Mouse (Mus musculus): ENCODE results near the gene Cplx3.

The Cplx3 gene

GRCm38 (mm10) chr9:57606139-57606851 lies at the start of gene Cplx3:
Gene Cplx3, minus strand, starts transcription at chr9:57606281.
- DNase-seq (ENCODE audit: low spot score in 2 of 2) = peak in 1 of 2 experiments; percentile 31

DNA sequence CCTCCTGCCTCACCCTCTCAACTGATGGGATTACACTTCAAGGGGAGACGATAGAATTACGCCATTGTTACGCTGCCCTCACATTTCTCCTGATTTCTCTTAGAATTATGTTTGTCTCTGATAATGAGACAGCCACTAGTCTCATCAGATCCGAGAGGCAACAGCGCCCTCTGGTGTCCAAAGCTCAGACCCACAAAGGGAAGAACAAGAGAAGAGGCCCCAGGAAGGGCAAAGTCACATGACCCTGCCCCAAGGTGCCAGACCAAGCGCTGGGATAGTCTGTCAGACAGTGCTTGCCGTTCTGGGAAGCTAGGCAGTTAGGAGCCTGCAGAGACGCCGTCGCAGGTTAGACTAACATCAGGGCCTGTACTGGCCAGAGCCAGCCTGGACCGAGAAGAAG lies 49.7 kb upstream of the Cplx3 start:
- peak; percentile 87 to 93 for DNase-seq (ENCODE audit: low spot score in 2 of 2)

- DNase-seq (ENCODE audit: low spot score in 2 of 2) = no peak
Measured at GRCm38 (mm10) chr9:57654966-57655365, 48.9 kb upstream of the Cplx3 start.

GRCm38 (mm10) chr9:57653283-57653682 lies 47.2 kb upstream of the Cplx3 start, which contains the start of gene Csk:
Gene Csk, minus strand, starts transcription at chr9:57653631.
- DNase-seq (ENCODE audit: low spot score in 2 of 2) = no peak

DNA sequence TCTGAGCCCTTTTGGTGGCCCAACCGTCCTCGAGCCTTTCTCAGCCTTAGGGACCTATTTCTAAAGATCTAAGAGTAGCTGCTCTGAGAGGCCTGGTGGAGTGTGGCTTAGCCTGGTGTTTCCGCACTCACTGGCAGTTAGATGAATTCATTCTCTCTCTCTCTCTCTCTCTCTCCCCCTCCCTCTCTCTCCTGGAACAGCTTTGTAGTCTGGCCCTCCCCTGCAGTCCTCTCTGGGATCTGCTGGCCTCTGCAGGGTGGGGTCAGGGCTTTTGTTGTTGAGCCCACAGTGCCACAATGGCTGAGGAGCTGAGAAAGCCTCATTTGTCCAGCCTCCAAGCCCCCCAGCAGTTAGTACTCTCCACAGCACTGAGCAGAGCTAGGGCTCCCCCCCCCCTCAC lies 46.8 kb upstream of the Cplx3 start:
- DNase-seq (ENCODE audit: low spot score in 2 of 2) = no peak

GRCm38 (mm10) chr9:57652351-57652750 lies 46.3 kb upstream of the Cplx3 start:
- DNase-seq (ENCODE audit: low spot score in 2 of 2) = no peak

DNA sequence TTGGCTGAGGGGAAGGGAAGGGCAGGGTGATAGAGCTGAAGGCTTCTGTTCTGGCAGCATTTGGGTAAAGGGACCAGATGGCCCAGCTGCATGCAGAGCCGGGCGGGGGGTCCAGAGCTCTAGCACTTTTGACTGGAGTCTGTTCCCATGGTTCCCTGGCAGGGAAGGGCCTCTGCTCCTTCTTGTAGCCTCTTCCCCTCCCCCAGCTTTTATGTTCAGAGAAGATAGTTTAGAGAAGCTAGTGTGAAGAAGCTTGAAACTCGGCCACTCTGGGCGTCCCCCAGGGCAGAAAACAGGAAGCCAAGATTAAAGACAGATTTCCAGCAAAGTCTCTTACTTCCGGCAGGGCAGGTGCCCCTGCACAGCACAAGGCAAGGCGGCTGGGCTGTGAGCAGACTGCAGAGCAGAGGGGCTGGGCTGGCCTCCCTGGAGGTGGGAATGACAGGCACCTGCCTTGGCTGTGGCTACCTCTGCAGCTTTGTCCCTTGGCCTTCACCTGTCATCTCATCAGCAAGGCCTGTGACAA lies 44.8 kb upstream of the Cplx3 start:
- no peak for DNase-seq (ENCODE audit: low spot score in 2 of 2)

- DNase-seq (ENCODE audit: low spot score in 2 of 2) = no peak
Measured at GRCm38 (mm10) chr9:57650130-57650785, 44.2 kb upstream of the Cplx3 start.

- DNase-seq (ENCODE audit: low spot score in 2 of 2) = no peak
Measured at GRCm38 (mm10) chr9:57647286-57648108, 41.4 kb upstream of the Cplx3 start.

GRCm38 (mm10) chr9:57646551-57647103 lies 40.5 kb upstream of the Cplx3 start:
- DNase-seq (ENCODE audit: low spot score in 2 of 2) = no peak

DNA sequence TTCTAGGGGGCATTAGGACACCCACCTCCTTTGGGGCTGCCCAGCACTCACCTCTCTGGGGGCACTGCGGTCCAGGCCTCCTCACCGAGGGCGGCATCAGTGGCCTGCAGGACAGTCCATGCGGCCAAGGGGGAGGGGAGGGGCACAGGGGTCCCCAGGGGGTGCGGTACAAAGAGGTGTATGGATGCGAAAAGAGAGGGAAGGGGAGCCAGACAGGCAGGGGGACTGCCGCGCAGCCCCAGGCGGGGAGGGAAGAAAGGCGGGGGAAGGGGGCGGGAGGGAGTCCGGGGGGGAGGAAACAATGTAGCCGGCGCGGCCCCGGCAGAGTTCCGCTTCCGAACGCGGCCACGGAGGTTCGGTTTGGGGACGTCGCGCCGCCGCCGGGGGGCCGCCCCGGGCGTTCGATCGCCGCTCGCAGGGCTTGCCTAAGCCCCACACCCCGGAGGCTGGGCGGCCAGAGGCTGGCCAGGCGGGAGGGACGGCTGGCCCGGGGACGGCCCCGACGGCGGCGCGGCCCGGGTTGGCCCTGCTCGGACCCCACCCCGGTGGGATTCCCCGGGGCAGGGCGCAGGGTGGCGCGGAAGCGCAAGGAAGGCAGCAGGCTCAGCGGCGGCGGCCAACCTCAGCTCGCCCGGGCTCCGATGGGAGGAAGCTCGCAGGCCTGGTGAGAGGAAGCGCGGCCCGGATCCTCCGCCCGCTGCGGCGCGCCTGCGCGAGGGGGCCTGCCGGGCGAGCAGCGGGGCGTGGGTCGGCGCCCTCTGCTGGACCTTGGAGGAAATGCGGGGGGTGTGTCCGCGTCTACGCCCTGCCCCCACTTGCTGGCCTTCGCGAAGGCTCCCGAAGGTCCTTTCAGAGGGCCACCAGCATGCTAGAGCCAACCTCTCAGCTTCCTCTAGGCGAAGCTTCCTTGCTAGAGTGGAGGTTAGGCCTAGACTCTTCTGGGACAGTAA lies 39.1 kb upstream of the Cplx3 start:
- peak; percentile 87 to 92 for DNase-seq (ENCODE audit: low spot score in 2 of 2)

DNA sequence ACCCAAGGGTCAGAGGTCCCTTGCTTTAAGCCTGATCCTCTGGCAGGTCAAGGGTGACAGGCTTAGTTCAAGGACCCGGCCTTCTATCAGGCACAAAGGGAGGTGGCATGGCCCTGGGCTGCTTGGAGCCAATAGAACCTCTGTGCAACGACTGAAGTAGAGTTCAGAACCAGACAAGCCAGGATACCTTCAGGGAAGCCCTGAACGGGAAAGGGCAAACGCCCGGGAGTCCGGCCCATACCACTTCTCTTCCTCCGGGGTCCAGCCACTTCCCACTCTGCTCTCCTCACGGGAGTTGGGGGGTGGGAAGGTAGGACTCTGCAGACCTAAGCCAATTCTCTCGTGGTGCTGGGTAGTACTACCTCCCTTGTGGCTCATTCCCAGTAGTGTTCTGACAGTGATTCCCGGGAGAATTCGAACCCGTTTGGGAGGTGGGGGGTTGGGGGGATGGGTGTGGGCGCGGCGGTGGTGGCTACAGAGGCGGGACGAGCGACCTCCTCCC lies 38.4 kb upstream of the Cplx3 start:
- DNase-seq (ENCODE audit: low spot score in 2 of 2) = peak in 1 of 2 experiments; percentile 36

DNA sequence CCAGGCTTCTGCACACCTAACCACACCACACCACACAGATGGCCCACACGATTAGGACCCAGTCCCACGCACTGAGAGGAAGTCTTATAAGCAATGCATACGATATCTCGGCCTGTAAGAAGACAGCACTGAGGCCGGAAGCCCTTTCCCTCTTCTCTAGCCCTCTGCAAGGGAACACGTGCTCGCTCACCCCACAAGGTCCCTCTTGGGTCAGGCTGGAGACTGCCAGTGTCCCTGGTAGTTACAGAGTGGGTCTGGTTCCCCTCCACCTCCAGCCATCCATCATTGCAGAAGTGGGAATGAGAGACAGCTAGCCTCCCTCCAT lies 37.7 kb upstream of the Cplx3 start:
- DNase-seq (ENCODE audit: low spot score in 2 of 2) = no peak

DNA sequence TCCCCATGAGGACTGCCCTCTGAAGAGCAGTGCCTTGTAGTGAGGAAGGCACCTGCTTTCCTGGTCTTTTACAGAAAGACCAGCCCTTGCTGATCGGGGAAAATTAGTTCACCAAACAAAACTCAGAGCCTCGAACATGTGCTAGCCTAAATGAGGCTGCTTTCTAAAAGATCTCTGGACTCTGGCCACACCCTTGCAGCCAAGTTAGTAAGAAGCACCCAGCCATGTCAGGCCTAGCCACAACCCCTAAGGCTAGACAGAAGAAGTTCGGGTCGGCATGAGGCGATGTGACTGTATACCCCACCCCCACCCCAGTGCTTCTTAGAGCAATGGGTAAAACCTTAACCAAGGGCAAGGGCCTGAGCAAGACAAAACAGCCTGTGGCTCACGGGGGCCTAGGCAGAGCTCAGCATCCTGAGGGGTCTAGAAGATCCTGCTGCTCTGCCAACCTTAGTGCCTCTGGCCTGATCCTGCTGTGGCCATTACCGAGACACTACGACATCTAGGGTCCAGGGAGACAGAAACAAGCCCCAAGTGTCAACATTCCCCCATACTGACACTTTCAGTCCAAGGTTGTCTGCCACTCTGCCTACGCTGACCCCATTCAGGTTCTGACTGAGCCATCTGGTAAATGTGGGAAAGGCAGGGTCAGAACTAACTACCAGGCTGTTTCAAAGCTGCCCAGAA lies 37.2 kb upstream of the Cplx3 start:
- DNase-seq (ENCODE audit: low spot score in 2 of 2) = no peak

GRCm38 (mm10) chr9:57641775-57642550 lies 35.9 kb upstream of the Cplx3 start:
- DNase-seq (ENCODE audit: low spot score in 2 of 2) = no peak

DNA sequence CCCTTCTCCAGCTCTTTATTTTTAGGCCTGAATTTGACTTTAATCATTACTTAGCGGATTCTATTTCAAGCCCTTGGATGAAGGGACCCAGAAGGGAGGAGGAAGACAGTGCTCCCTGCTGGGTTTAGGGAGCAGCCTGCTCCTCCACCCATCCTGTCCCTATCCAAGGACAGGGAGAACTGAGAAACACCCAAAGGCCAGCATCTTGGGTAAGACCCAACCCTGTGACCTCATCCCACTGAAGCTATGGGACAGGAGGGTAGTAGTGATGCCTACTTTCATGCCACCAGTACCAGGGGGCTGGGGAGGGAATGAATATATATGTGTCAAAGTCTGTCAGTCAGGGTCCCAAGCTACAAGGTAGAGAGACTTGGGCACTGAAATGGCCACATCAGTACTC lies 34.9 kb upstream of the Cplx3 start:
- no peak for DNase-seq (ENCODE audit: low spot score in 2 of 2)

DNA sequence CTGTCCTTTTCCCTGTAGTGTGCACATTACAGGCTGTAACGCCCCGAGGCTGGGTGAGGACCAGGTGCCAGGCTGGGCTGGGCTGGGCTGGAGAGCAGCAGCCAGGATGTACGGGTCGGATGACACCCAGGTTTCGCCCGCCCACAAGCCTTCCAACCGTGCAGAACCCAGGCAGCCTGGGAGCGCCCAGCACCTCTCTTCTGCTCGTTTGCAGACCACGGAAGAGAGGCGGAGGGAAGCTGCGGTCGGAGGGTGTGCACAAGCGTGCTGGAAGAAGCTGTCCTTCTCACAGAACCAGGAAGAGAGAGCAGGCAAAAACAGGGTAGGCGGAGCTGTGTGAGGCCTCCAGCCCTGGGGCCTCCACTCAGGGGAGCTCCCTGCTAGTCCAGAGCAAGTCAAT lies 34.3 kb upstream of the Cplx3 start:
- peak; percentile 51 to 70 for DNase-seq (ENCODE audit: low spot score in 2 of 2)

- DNase-seq (ENCODE audit: low spot score in 2 of 2) = no peak
Measured at GRCm38 (mm10) chr9:57639661-57640328, 33.7 kb upstream of the Cplx3 start.

Measured in urinary bladder, adult 18-20 months (tissue).